Mouse (Mus musculus) embryonic facial prominence, embryonic 12.5 days (tissue): ENCODE data around the gene Ifne. TPM values are rescaled to one million over a fixed set of nuclear protein-coding genes. Genes with fewer than 3 reads are reported as not detected.

Experiments
- ATAC-seq: fragments of 200-750 bp; cut with Nextera tagmentation; 2 replicates; pipeline ENCODE4 v1.8.0; 2017; ENCODE audit not compliant: insufficient number of reproducible peaks, insufficient read depth, low FRiP score, low TSS enrichment
- H3K27ac ChIP-seq: fragments of 300-500 bp; sonication (generic); 2 replicates; pipeline ENCODE4 v1.5.1; 2016; ENCODE audit warnings: mild to moderate bottlenecking
- H3K27me3 ChIP-seq: fragments of 300-500 bp; sonication (generic); 2 replicates; pipeline ENCODE4 v1.6.1; 2016; ENCODE audit warnings: mild to moderate bottlenecking, moderate library complexity
- H3K36me3 ChIP-seq: fragments of 300-500 bp; sonication (generic); 2 replicates; pipeline ENCODE4 v1.6.1; 2016; ENCODE audit warnings: mild to moderate bottlenecking
- H3K4me1 ChIP-seq: fragments of 300-500 bp; sonication (generic); 2 replicates; pipeline ENCODE4 v1.6.1; 2016
- H3K4me2 ChIP-seq: fragments of 300-500 bp; sonication (generic); replicated peaks from 2 replicates; pipeline ENCODE4 v1.6.1; 2016; ENCODE audit warnings: mild to moderate bottlenecking, moderate library complexity
- H3K4me3 ChIP-seq: fragments of 300-500 bp; sonication (generic); 2 replicates; pipeline ENCODE4 v1.5.1; 2016; ENCODE audit warnings: mild to moderate bottlenecking
- H3K9ac ChIP-seq: fragments of 300-500 bp; sonication (generic); 2 replicates; pipeline ENCODE4 v1.6.1; 2016; ENCODE audit warnings: mild to moderate bottlenecking, moderate library complexity
- H3K9me3 ChIP-seq: fragments of 300-500 bp; sonication (generic); 2 replicates; pipeline ENCODE4 v1.6.1; 2016; ENCODE audit warnings: mild to moderate bottlenecking, moderate library complexity
- WGBS: fragments of 180-500 bp; shearing (Covaris S2); methylation state at CpG from one replicate; pipeline ENCODE4 v1.1.7; 2016; 5-methylcytosine and 5-hydroxymethylcytosine counted together
- polyA plus RNA-seq: library from polyadenylated mRNA; unstranded; fragments of >200 nt; fragmentation: Nextera tagmentation; extraction: Ambion mirVana; gene quantifications from 2 replicates; pipeline ENCODE4 v1.2.1, GENCODE M21; 2016

Gene Ifne
- polyA plus RNA-seq, 1 experiment from 2014 or later, result not detected

GRCm38 (mm10) chr4:88909600-88910534 lies 29.9 kb upstream of the Ifne start:
- Histone ChIP-seq H3K9ac (no peak overlapping the region), H3K4me3 (no peak overlapping the region), H3K4me2 (no peak overlapping the region), H3K4me1 (no peaks in the 10 kb centered on the region), H3K36me3 (no peaks in the 10 kb centered on the region), H3K9me3 (no peaks in the 10 kb centered on the region), H3K27ac (no peak overlapping the region), H3K27me3 (no peaks in the 10 kb centered on the region)
- no peak for ATAC-seq
- 86% methylated on average over 10 of the region's 10 CpGs for WGBS

- no peak overlapping the region for H3K4me2 ChIP-seq
- H3K4me1 ChIP-seq, result no peaks in the 10 kb centered on the region
- no peak overlapping the region for H3K9ac ChIP-seq
- H3K9me3 ChIP-seq, result no peaks in the 10 kb centered on the region
- no peaks in the 10 kb centered on the region for H3K36me3 ChIP-seq
- H3K4me3 ChIP-seq, result no peak overlapping the region
- H3K27ac ChIP-seq, result no peak overlapping the region
- H3K27me3 ChIP-seq, result no peaks in the 10 kb centered on the region
- ATAC-seq, result no peak
These were observed 13.3 kb upstream of the Ifne start for GRCm38 (mm10) chr4:88893201-88893754.

DNA sequence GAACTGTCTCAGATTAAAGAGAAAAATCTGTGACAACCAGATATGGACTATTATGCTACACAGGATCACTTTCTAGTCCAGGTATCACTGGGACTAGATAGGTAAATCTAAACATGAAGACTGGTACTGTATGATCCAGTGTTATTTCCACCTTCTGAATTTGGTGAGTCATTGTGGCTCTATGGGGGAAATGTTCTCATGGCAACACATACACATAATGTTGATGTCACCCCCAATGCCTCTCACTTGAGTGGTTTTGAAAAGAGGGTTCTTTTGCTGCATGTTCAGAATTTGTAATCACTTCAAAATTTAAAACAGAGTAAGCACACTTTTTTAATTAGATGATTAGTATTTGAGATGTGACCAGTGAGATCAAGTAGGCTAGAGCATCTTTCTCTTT lies 8.2 kb upstream of the Ifne start:
- H3K36me3 ChIP-seq, result no peaks in the 10 kb centered on the region
- no peak for ATAC-seq
- no peak overlapping the region for H3K9ac ChIP-seq
- no peak overlapping the region for H3K4me2 ChIP-seq
- H3K27me3 ChIP-seq, result no peaks in the 10 kb centered on the region
- H3K4me3 ChIP-seq, result no peak overlapping the region
- H3K9me3 ChIP-seq, result no peaks in the 10 kb centered on the region
- no peaks in the 10 kb centered on the region for H3K4me1 ChIP-seq
- H3K27ac ChIP-seq, result no peak overlapping the region

DNA sequence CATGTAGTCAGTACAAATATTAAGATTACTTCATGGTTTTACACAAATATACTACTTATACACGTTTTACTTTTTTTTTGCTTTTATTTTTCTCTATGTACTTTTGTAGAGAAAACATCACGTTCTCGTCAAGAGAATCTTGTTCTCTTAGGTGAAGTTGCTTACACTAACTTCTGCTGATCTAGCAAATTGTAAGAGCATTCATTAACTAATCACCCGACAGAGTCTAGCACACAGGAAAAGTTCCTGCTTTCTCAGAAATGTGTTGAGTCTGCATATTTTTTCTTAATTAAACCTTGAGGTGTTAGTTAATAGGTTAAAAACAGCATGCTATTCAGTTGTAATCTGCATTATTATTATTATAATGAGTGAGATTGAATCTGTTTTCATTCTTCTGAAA lies 1.2 kb downstream of the Ifne start:
- no peak overlapping the region for H3K4me2 ChIP-seq
- no peak overlapping the region for H3K4me3 ChIP-seq
- no peak overlapping the region for H3K27ac ChIP-seq
- no peak overlapping the region for H3K9ac ChIP-seq
- no peaks in the 10 kb centered on the region for H3K36me3 ChIP-seq
- ATAC-seq, result no peak
- WGBS, result 78% methylated on average over 4 of the region's 4 CpGs
- no peaks in the 10 kb centered on the region for H3K27me3 ChIP-seq
- H3K4me1 ChIP-seq, result no peaks in the 10 kb centered on the region
- no peaks in the 10 kb centered on the region for H3K9me3 ChIP-seq

- 42% methylated on average over 10 of the region's 10 CpGs for WGBS
- H3K36me3 ChIP-seq, result no peaks in the 10 kb centered on the region
- no peaks in the 10 kb centered on the region for H3K9me3 ChIP-seq
- ATAC-seq, result no peak
- no peak overlapping the region for H3K27ac ChIP-seq
- no peaks in the 10 kb centered on the region for H3K27me3 ChIP-seq
- H3K9ac ChIP-seq, result no peak overlapping the region
- no peak overlapping the region for H3K4me3 ChIP-seq
- H3K4me1 ChIP-seq, result no peaks in the 10 kb centered on the region
- H3K4me2 ChIP-seq, result no peak overlapping the region
These were observed 1.8 kb downstream of the Ifne start for GRCm38 (mm10) chr4:88878246-88878645.

GRCm38 (mm10) chr4:88876520-88876919 lies 3.5 kb downstream of the Ifne start:
- no peaks in the 10 kb centered on the region for H3K36me3 ChIP-seq
- WGBS, result 69% methylated on average over 4 of the region's 4 CpGs
- no peaks in the 10 kb centered on the region for H3K27me3 ChIP-seq
- H3K9me3 ChIP-seq, result no peaks in the 10 kb centered on the region
- no peak overlapping the region for H3K4me2 ChIP-seq
- ATAC-seq, result no peak
- no peak overlapping the region for H3K4me3 ChIP-seq
- no peak overlapping the region for H3K9ac ChIP-seq
- H3K27ac ChIP-seq, result no peak overlapping the region
- no peaks in the 10 kb centered on the region for H3K4me1 ChIP-seq

DNA sequence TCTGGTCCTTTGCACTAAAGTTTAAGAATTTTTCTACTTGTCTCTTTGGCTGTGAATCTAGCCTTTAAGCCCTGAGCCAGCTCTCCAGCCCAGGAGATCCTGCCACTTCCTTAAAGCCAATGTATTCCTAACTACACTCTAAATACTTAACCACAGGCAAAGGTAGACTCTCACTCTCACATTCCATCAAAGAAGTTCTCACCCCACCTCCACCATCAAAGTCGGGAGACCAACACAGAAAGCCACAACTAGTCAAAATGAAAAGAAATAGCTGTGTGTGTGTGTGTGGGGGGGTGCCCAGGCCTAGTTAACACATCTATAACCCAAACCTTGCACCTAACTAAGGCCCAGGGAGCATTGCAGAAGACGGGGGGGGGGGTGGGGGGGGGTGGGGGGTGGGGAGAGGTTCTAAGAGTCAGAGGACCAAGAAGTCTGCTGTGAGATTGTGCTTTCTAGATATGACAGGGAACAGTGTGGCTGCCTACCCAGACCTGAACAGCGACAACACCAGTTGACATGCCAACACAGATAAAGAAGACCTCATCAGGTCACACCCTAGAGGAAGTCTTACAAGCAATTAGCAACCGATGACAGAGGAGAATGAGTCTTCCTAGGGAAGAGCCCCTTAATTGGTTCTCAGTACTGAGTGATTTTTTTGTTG lies 4.4 kb downstream of the Ifne start:
- Histone ChIP-seq H3K4me3 (no peak overlapping the region), H3K9ac (no peak overlapping the region), H3K4me1 (no peaks in the 10 kb centered on the region), H3K27ac (no peak overlapping the region), H3K27me3 (no peaks in the 10 kb centered on the region), H3K4me2 (no peak overlapping the region), H3K9me3 (no peaks in the 10 kb centered on the region), H3K36me3 (no peaks in the 10 kb centered on the region)
- ATAC-seq, result no peak
- 69% methylated on average over 3 of the region's 4 CpGs for WGBS

- no peak overlapping the region for H3K27ac ChIP-seq
- no peak for ATAC-seq
- H3K36me3 ChIP-seq, result no peaks in the 10 kb centered on the region
- no peaks in the 10 kb centered on the region for H3K27me3 ChIP-seq
- no peak overlapping the region for H3K4me2 ChIP-seq
- H3K4me1 ChIP-seq, result no peaks in the 10 kb centered on the region
- H3K9ac ChIP-seq, result no peak overlapping the region
- WGBS, result 0% methylated on average over 2 of the region's 2 CpGs
- H3K9me3 ChIP-seq, result no peaks in the 10 kb centered on the region
- no peak overlapping the region for H3K4me3 ChIP-seq
These were observed 7.3 kb downstream of the Ifne start for GRCm38 (mm10) chr4:88872691-88873090.

GRCm38 (mm10) chr4:88867926-88868911 lies 11.8 kb downstream of the Ifne start:
- H3K4me2 ChIP-seq, result peak overlapping the region; percentile 85
- peaks cover 2% of the 10 kb centered on the region for H3K4me1 ChIP-seq
- H3K9me3 ChIP-seq, result no peaks in the 10 kb centered on the region
- peak overlapping the region; percentile 4; the same call in 1 of the 2 replicates for H3K9ac ChIP-seq
- no peaks in the 10 kb centered on the region for H3K36me3 ChIP-seq
- ATAC-seq, result peak; percentile 65
- H3K4me3 ChIP-seq, result peak overlapping the region; percentile 50
- WGBS, result 7% methylated on average over 30 of the region's 31 CpGs
- no peak overlapping the region for H3K27ac ChIP-seq
- H3K27me3 ChIP-seq, result 0 out of 2 replicates have a peak, but pooled peaks cover 5% of the 10 kb centered on the region

- Histone ChIP-seq H3K36me3 (no peaks in the 10 kb centered on the region), H3K9ac (0 out of 2 replicates have a peak overlapping the region, but pooled peaks have one; percentile 4), H3K4me2 (peak overlapping the region; percentile 85), H3K27ac (no peak overlapping the region), H3K9me3 (no peaks in the 10 kb centered on the region), H3K27me3 (0 out of 2 replicates have a peak, but pooled peaks cover 5% of the 10 kb centered on the region), H3K4me3 (peak overlapping the region; percentile 50), H3K4me1 (peaks cover 5% of the 10 kb centered on the region)
- no peak for ATAC-seq
- WGBS, result under 1% methylated on average over 8 of the region's 8 CpGs
These were observed 12.6 kb downstream of the Ifne start for GRCm38 (mm10) chr4:88867366-88867925.
